Mouse (Mus musculus) heart, postnatal 0 days (tissue): ENCODE measurements at regions not wholly inside any gene's neighbourhood (a gene's known extent, or its start where the extent isn't known, plus 50 kb on each side); places are given as distances from the start of the nearest gene placed in this dataset.
A peak's percentile ranks its signal among the peaks of the same experiment; 100 is the strongest.

Source experiments
- ATAC-seq: fragments of 200-750 bp; cut with Nextera tagmentation; 2 replicates; pipeline ENCODE4 v1.8.0; 2017; ENCODE audit warnings: low read depth, moderate number of reproducible peaks, moderate library complexity; ENCODE audit not compliant: insufficient read depth
- DNase-seq: peaks from one replicate; pipeline ENCODE4 v3.0.0-alpha.2; 2016; ENCODE audit warnings: low spot score
- H3K27ac ChIP-seq: fragments of 300-500 bp; sonication (generic); 2 replicates; pipeline ENCODE4 v1.5.1; 2014; ENCODE audit warnings: low read depth, mild to moderate bottlenecking
- H3K27me3 ChIP-seq: fragments of 300-500 bp; sonication (generic); 2 replicates; pipeline ENCODE4 v1.6.1; 2014; ENCODE audit warnings: low read length, mixed read lengths; ENCODE audit not compliant: control insufficient read depth, insufficient read depth
- H3K36me3 ChIP-seq: fragments of 300-500 bp; sonication (generic); replicated peaks from 2 replicates; pipeline ENCODE4 v1.6.1; 2014; ENCODE audit warnings: low read length, mixed read lengths; ENCODE audit not compliant: control insufficient read depth, insufficient read depth
- H3K4me1 ChIP-seq: fragments of 300-500 bp; sonication (generic); 2 replicates; pipeline ENCODE4 v1.6.1; 2014; ENCODE audit warnings: antibody characterized with exemption; ENCODE audit not compliant: control insufficient read depth, insufficient read depth
- H3K4me2 ChIP-seq: fragments of 300-500 bp; sonication (generic); 2 replicates; pipeline ENCODE4 v1.6.1; 2014; ENCODE audit warnings: low read depth, mild to moderate bottlenecking, low read length, moderate library complexity
- H3K4me3 ChIP-seq: fragments of 300-500 bp; sonication (generic); 2 replicates; pipeline ENCODE4 v1.5.1; 2014; ENCODE audit warnings: low read depth, low read length
- H3K9ac ChIP-seq: fragments of 300-500 bp; sonication (generic); replicated peaks from 2 replicates; pipeline ENCODE4 v1.6.1; 2014; ENCODE audit warnings: low read depth, low read length, mixed read lengths
- H3K9me3 ChIP-seq: fragments of 300-500 bp; sonication (generic); replicated peaks from 2 replicates; pipeline ENCODE4 v1.6.1; 2016; ENCODE audit warnings: low read length; ENCODE audit not compliant: control insufficient read depth
- CTCF ChIP-seq: IDR thresholded peaks from 2 replicates; pipeline ENCODE4 v1.5.1; 2016; ENCODE audit warnings: antibody characterized with exemption, control low read depth, low read depth
- EP300 ChIP-seq: IDR thresholded peaks from 2 replicates; pipeline ENCODE4 v1.6.1; 2016; ENCODE audit warnings: antibody characterized with exemption, low read depth
- WGBS: fragments of 180-500 bp; shearing (Covaris S2); extraction: QIAGEN DNeasy Blood & Tissue Kit; methylation state at CpG from one replicate; pipeline ENCODE4 v1.1.7; 2014; 5-methylcytosine and 5-hydroxymethylcytosine counted together

DNA sequence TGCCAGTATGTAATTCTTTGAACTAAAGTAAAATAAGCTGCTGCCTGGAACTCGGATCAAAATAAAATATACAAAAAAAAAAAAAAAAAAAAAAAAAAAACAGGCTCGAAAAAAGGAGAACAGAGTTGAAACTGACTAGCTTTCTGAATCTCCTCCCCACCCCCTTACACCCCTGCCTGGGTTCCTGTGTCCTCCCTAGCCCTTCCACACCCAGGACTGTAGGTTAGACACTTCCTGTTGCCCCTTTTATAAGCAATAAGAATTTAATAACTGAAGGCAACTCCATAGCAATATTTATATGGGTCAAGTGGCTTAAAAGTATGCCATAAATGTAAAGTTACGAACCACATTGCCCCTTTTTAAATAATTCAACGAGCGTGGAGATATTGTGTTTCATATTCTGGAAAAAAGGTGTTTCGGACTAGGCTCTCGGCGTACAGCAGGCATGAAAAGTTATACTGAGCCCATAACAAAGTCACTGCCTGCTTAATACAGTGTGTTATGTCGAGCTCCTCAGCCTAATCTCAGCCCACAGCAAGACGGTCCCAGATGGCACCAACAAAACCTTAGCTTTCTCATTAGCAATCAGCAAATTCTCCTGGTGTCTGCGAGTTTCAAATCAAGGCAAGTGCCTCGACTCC lies 349.0 kb upstream of the Mki67 start:
- H3K9ac ChIP-seq: no peak overlapping the region
- no peak for DNase-seq
- H3K4me3 ChIP-seq: no peak overlapping the region
- H3K9me3 ChIP-seq: no peaks in the 10 kb centered on the region
- TF ChIP-seq EP300: no peak
- no peak for TF ChIP-seq CTCF
- no peak overlapping the region for H3K4me2 ChIP-seq
- H3K36me3 ChIP-seq: no peaks in the 10 kb centered on the region
- peaks cover 16% of the 10 kb centered on the region for H3K4me1 ChIP-seq
- H3K27me3 ChIP-seq: no peaks in the 10 kb centered on the region
- no peak overlapping the region for H3K27ac ChIP-seq
- no peak for ATAC-seq
- WGBS: 76% methylated on average over 12 of the region's 12 CpGs

GRCm38 (mm10) chr7:136065679-136066055 lies 349.5 kb upstream of the Mki67 start:
- TF ChIP-seq CTCF (no peak), EP300 (no peak)
- H3K27me3 ChIP-seq: no peaks in the 10 kb centered on the region
- H3K4me2 ChIP-seq: no peak overlapping the region
- 38% methylated on average over 10 of the region's 10 CpGs for WGBS
- peaks cover 19% of the 10 kb centered on the region for H3K4me1 ChIP-seq
- no peak overlapping the region for H3K4me3 ChIP-seq
- no peak overlapping the region for H3K27ac ChIP-seq
- H3K36me3 ChIP-seq: no peaks in the 10 kb centered on the region
- no peak overlapping the region for H3K9ac ChIP-seq
- DNase-seq (no peak), ATAC-seq (no peak)
- H3K9me3 ChIP-seq: no peaks in the 10 kb centered on the region

DNA sequence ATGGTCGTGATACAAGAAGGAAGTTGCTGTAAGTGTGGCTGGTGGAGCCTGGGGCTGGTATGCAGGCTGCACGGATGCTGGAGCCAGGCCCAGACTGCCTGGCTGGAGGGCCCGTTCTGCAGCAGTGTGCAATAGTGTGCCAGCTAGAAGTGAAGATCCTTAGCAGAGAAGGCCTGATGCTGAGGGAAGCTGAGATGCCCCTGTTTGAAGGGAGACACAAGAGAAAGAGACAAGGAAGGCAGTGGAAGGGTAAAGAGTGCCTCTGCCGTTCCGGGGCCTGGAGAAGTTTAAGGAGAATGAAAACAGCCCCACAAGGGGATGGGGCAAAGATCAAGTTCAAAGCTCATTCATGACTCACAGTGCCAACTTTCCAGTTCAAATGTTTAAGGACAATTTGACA lies 354.7 kb upstream of the Mki67 start:
- H3K4me1 ChIP-seq: peaks cover 18% of the 10 kb centered on the region
- no peaks in the 10 kb centered on the region for H3K36me3 ChIP-seq
- H3K27ac ChIP-seq: no peak overlapping the region
- H3K9ac ChIP-seq: no peak overlapping the region
- H3K27me3 ChIP-seq: no peaks in the 10 kb centered on the region
- 22% methylated on average over 5 of the region's 5 CpGs for WGBS
- peak; percentile 60 for DNase-seq
- H3K4me2 ChIP-seq: no peak overlapping the region
- TF ChIP-seq CTCF (no peak), EP300 (no peak)
- H3K9me3 ChIP-seq: no peaks in the 10 kb centered on the region
- no peak overlapping the region for H3K4me3 ChIP-seq
- ATAC-seq: peak; percentile 75

DNA sequence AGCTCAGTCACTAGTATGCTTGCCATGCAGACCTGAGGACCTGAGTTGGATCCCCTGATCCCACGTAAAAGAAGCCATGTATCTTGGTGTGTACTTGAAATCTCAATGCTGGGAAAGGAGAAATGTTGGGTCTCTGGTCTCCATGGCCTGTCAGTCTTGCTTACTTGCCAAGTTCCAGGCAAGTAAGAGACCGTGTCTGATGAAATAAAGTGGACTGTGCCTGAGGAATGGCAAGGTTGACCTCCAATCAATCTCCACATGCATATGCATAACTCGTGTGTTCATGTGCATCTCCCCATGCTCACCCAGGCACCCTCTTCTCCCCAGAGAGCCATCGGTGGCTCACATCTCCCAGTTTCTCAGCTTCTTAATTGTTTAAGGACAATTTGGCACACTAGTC lies 355.2 kb upstream of the Mki67 start:
- WGBS: 84% methylated on average over 4 of the region's 4 CpGs
- Histone ChIP-seq H3K4me3 (no peak overlapping the region), H3K27ac (no peak overlapping the region), H3K9me3 (no peaks in the 10 kb centered on the region), H3K4me1 (peaks cover 18% of the 10 kb centered on the region), H3K9ac (no peak overlapping the region), H3K36me3 (no peaks in the 10 kb centered on the region), H3K4me2 (no peak overlapping the region), H3K27me3 (no peaks in the 10 kb centered on the region)
- ATAC-seq: no peak
- TF ChIP-seq CTCF: no peak
- TF ChIP-seq EP300: no peak
- DNase-seq: no peak

- no peak overlapping the region for H3K4me3 ChIP-seq
- TF ChIP-seq EP300 (no peak), CTCF (no peak)
- ATAC-seq (no peak), DNase-seq (no peak)
- 79% methylated on average over 6 of the region's 6 CpGs for WGBS
- no peaks in the 10 kb centered on the region for H3K36me3 ChIP-seq
- H3K4me2 ChIP-seq: no peak overlapping the region
- H3K4me1 ChIP-seq: peaks cover 18% of the 10 kb centered on the region
- no peaks in the 10 kb centered on the region for H3K27me3 ChIP-seq
- no peaks in the 10 kb centered on the region for H3K9me3 ChIP-seq
- no peak overlapping the region for H3K27ac ChIP-seq
- H3K9ac ChIP-seq: no peak overlapping the region
These were observed 357.2 kb upstream of the Mki67 start for GRCm38 (mm10) chr7:136073265-136073799.

GRCm38 (mm10) chr7:136074043-136074442 lies 357.9 kb upstream of the Mki67 start:
- H3K4me3 ChIP-seq: no peak overlapping the region
- no peaks in the 10 kb centered on the region for H3K27me3 ChIP-seq
- H3K4me2 ChIP-seq: no peak overlapping the region
- H3K4me1 ChIP-seq: peaks cover 18% of the 10 kb centered on the region
- H3K9ac ChIP-seq: no peak overlapping the region
- H3K27ac ChIP-seq: no peak overlapping the region
- H3K9me3 ChIP-seq: no peaks in the 10 kb centered on the region
- ATAC-seq: no peak
- no peak for DNase-seq
- 58% methylated on average over 2 of the region's 2 CpGs for WGBS
- no peaks in the 10 kb centered on the region for H3K36me3 ChIP-seq
- TF ChIP-seq CTCF (no peak), EP300 (no peak)
